Mouse (Mus musculus) limb, embryonic 14.5 days (tissue): ENCODE results near the gene Acr. TPM values are rescaled to one million over a fixed set of nuclear protein-coding genes. Genes with fewer than 3 reads are reported as not detected.

Experiments used
- ATAC-seq: fragments of 200-750 bp; cut with Nextera tagmentation; 2 replicates; pipeline ENCODE4 v1.8.0; 2017; ENCODE audit warnings: low read depth, moderate number of reproducible peaks, moderate TSS enrichment; ENCODE audit not compliant: low FRiP score
- DNase-seq: peaks from one replicate; pipeline ENCODE4 v3.0.0-alpha.2; 2015; ENCODE audit warnings: low spot score
- H3K27ac ChIP-seq: fragments of 300-500 bp; sonication (generic); replicated peaks from 2 replicates; pipeline ENCODE4 v1.5.1; 2014; ENCODE audit warnings: low read depth, mild to moderate bottlenecking, low read length, moderate library complexity, mixed read lengths
- H3K27me3 ChIP-seq: fragments of 300-500 bp; sonication (generic); 2 replicates; pipeline ENCODE4 v1.6.1; 2014; ENCODE audit warnings: low read length, mixed read lengths; ENCODE audit not compliant: control insufficient read depth, insufficient read depth
- H3K36me3 ChIP-seq: fragments of 300-500 bp; sonication (generic); 2 replicates; pipeline ENCODE4 v1.6.1; 2014; ENCODE audit warnings: mild to moderate bottlenecking, low read length, moderate library complexity, mixed read lengths; ENCODE audit not compliant: control insufficient read depth, insufficient read depth
- H3K4me1 ChIP-seq: fragments of 300-500 bp; sonication (generic); 2 replicates; pipeline ENCODE4 v1.6.1; 2014; ENCODE audit warnings: antibody characterized with exemption, low read length, mixed read lengths; ENCODE audit not compliant: control insufficient read depth, insufficient read depth
- H3K4me2 ChIP-seq: fragments of 300-500 bp; sonication (generic); replicated peaks from 2 replicates; pipeline ENCODE4 v1.6.1; 2014; ENCODE audit warnings: low read depth, mild to moderate bottlenecking, low read length, moderate library complexity; ENCODE audit not compliant: severe bottlenecking
- H3K4me3 ChIP-seq: fragments of 300-500 bp; sonication (generic); replicated peaks from 2 replicates; pipeline ENCODE4 v1.5.1; 2014; ENCODE audit warnings: low read length
- H3K9ac ChIP-seq: fragments of 300-500 bp; sonication (generic); 2 replicates; pipeline ENCODE4 v1.6.1; 2014; ENCODE audit warnings: mild to moderate bottlenecking, low read depth, low read length, moderate library complexity; ENCODE audit not compliant: severe bottlenecking
- H3K9me3 ChIP-seq: fragments of 300-500 bp; sonication (generic); 2 replicates; pipeline ENCODE4 v1.6.1; 2016; ENCODE audit warnings: low read length; ENCODE audit not compliant: control insufficient read depth
- POLR2A ChIP-seq: fragments of 200-500 bp; IDR thresholded peaks from 2 replicates; pipeline ENCODE4 v1.8.0; 2012; ENCODE audit warnings: inconsistent platforms, mild to moderate bottlenecking, moderate library complexity, borderline replicate concordance; ENCODE audit not compliant: insufficient read depth, insufficient read length; ENCODE audit errors: extremely low read depth
- WGBS: fragments of 180-500 bp; shearing (Covaris S2); extraction: QIAGEN DNeasy Blood & Tissue Kit; methylation state at CpG from one replicate; pipeline ENCODE4 v1.1.7; 2014; 5-methylcytosine and 5-hydroxymethylcytosine counted together
- polyA plus RNA-seq, 2 experiments: library from polyadenylated mRNA; depleted of rRNA in 1 of 2; stranded (reverse) in 1 of 2; unstranded in 1 of 2; fragments of >200 nt; fragmentation: Nextera tagmentation in 1 of 2; extraction: Ambion mirVana in 1 of 2; gene quantifications; 2 replicates each; pipeline versions ENCODE4 v1.2.1 to v1.2.3; 2012 to 2014

Acr gene
- polyA plus RNA-seq, 2 experiments, result 0.21 to 1.4 TPM

GRCm38 (mm10) chr15:89524611-89525415, 43.3 kb upstream of the Acr start:
- DNase-seq, result no peak
- H3K9ac ChIP-seq, result peak overlapping the region; percentile 73
- H3K27me3 ChIP-seq, result no peaks in the 10 kb centered on the region
- H3K4me3 ChIP-seq, result peak overlapping the region; percentile 66
- 75% methylated on average over 8 of the region's 8 CpGs for WGBS
- ATAC-seq, result peak; percentile 10; the same call in 1 of the 2 replicates
- H3K36me3 ChIP-seq, result peaks cover 5% of the 10 kb centered on the region; the same call in 1 of the 2 replicates
- no peak overlapping the region for H3K27ac ChIP-seq
- no peak for TF ChIP-seq POLR2A
- peak overlapping the region; percentile 91 for H3K4me2 ChIP-seq
- H3K4me1 ChIP-seq, result 0 out of 2 replicates have a peak, but pooled peaks cover 3% of the 10 kb centered on the region
- H3K9me3 ChIP-seq, result no peaks in the 10 kb centered on the region

GRCm38 (mm10) chr15:89525464-89525863, 42.7 kb upstream of the Acr start:
- TF ChIP-seq POLR2A, result no peak
- Histone ChIP-seq H3K27ac (no peak overlapping the region), H3K36me3 (peaks cover 5% of the 10 kb centered on the region; the same call in 1 of the 2 replicates), H3K9ac (no peak overlapping the region), H3K9me3 (no peaks in the 10 kb centered on the region), H3K27me3 (no peaks in the 10 kb centered on the region), H3K4me3 (no peak overlapping the region), H3K4me2 (no peak overlapping the region), H3K4me1 (0 out of 2 replicates have a peak, but pooled peaks cover 3% of the 10 kb centered on the region)
- ATAC-seq (no peak), DNase-seq (no peak)
- 92% methylated on average over 8 of the region's 8 CpGs for WGBS

DNA sequence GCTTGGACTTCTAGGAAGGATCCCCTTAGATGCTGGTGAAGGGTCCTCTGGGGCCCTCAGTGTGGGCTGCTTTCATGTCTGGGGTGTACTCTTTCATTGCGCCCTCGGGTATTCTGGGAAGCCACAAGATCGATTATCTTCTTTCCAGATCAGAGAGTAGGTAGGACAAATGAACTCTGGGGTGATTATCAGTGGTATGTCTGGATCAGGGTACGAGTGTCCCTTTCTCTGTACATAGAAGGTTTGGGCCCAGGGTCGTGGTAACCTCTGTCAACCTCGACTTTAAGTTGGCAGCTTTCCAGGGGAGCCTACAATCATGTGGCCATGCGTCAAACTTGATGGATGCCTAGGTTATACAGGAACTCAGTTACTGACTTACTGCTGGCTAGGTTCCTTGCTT, 42.2 kb upstream of the Acr start:
- Histone ChIP-seq H3K4me2 (no peak overlapping the region), H3K36me3 (peaks cover 4% of the 10 kb centered on the region; the same call in 1 of the 2 replicates), H3K4me3 (no peak overlapping the region), H3K9ac (no peak overlapping the region), H3K27ac (no peak overlapping the region), H3K4me1 (0 out of 2 replicates have a peak, but pooled peaks cover 3% of the 10 kb centered on the region), H3K9me3 (no peaks in the 10 kb centered on the region), H3K27me3 (no peaks in the 10 kb centered on the region)
- DNase-seq (no peak), ATAC-seq (no peak)
- 78% methylated on average over 7 of the region's 7 CpGs for WGBS
- TF ChIP-seq POLR2A, result no peak

- H3K4me1 ChIP-seq, result 0 out of 2 replicates have a peak, but pooled peaks cover 3% of the 10 kb centered on the region
- no peaks in the 10 kb centered on the region for H3K9me3 ChIP-seq
- H3K27ac ChIP-seq, result no peak overlapping the region
- no peaks in the 10 kb centered on the region for H3K36me3 ChIP-seq
- DNase-seq (no peak), ATAC-seq (no peak)
- WGBS, result 89% methylated on average over 19 of the region's 19 CpGs
- H3K4me3 ChIP-seq, result no peak overlapping the region
- H3K27me3 ChIP-seq, result no peaks in the 10 kb centered on the region
- H3K4me2 ChIP-seq, result no peak overlapping the region
- no peak for TF ChIP-seq POLR2A
- H3K9ac ChIP-seq, result no peak overlapping the region
These were observed 41.3 kb upstream of the Acr start for GRCm38 (mm10) chr15:89526776-89527325.

- Histone ChIP-seq H3K9ac (no peak overlapping the region), H3K4me2 (no peak overlapping the region), H3K9me3 (no peaks in the 10 kb centered on the region), H3K27me3 (no peaks in the 10 kb centered on the region), H3K36me3 (no peaks in the 10 kb centered on the region), H3K27ac (no peak overlapping the region), H3K4me3 (no peak overlapping the region), H3K4me1 (0 out of 2 replicates have a peak, but pooled peaks cover 3% of the 10 kb centered on the region)
- 83% methylated on average over 7 of the region's 7 CpGs for WGBS
- no peak for TF ChIP-seq POLR2A
- no peak for DNase-seq
- no peak for ATAC-seq
These were observed 40.7 kb upstream of the Acr start for GRCm38 (mm10) chr15:89527466-89527865.
